Mouse (Mus musculus) MEL (cell line): ENCODE data around the gene Dock10. TPM values are rescaled to one million over a fixed set of nuclear protein-coding genes. Genes with fewer than 3 reads are reported as not detected.

ENCODE experiments used
- DNase-seq: peaks from one replicate; pipeline ENCODE4 v3.0.0; 2011; ENCODE audit warnings: low read depth, low spot score
- H3K27ac ChIP-seq: 2 replicates; pipeline ENCODE4 v1.5.1; 2012; ENCODE audit warnings: low read depth, mild to moderate bottlenecking, control low read depth, low read length, moderate library complexity; ENCODE audit not compliant: control insufficient read depth
- H3K27me3 ChIP-seq, 2 experiments: fragments of 150-350 bp in 1 of 2; sonication (generic) in 1 of 2; 2 replicates each; pipeline ENCODE4 v1.6.1; 2012; ENCODE audit warnings: low read length in 2 of 2, mild to moderate bottlenecking in 2 of 2, improper control_type of control experiment in 1 of 2, moderate library complexity in 1 of 2; ENCODE audit not compliant: insufficient read depth in 2 of 2, control insufficient read depth in 1 of 2
- H3K36me3 ChIP-seq, 2 experiments: 2 replicates each; pipeline ENCODE4 v1.6.1; 2012 to 2014; ENCODE audit warnings: low read length in 2 of 2, improper control_type of control experiment in 1 of 2, inconsistent platforms in 1 of 2, mild to moderate bottlenecking in 1 of 2; ENCODE audit not compliant: insufficient read depth in 2 of 2, control insufficient read depth in 1 of 2
- H3K4me1 ChIP-seq, 2 experiments: fragments of 150-350 bp in 1 of 2; sonication (generic) in 1 of 2; 2 replicates each; pipeline ENCODE4 v1.6.1; 2012; ENCODE audit warnings: low read length in 2 of 2, improper control_type of control experiment in 1 of 2, mild to moderate bottlenecking in 1 of 2; ENCODE audit not compliant: insufficient read depth in 2 of 2, control insufficient read depth in 1 of 2
- H3K4me3 ChIP-seq, 2 experiments: fragments of 150-350 bp in 1 of 2; sonication (generic) in 1 of 2; 2 replicates each; pipeline ENCODE4 v1.5.1; 2012; ENCODE audit warnings: low read depth in 2 of 2, low read length in 2 of 2, mild to moderate bottlenecking in 2 of 2, moderate library complexity in 2 of 2, control low read depth in 1 of 2, improper control_type of control experiment in 1 of 2; ENCODE audit not compliant: control insufficient read depth in 1 of 2, insufficient read depth in 1 of 2
- H3K79me2 ChIP-seq: 2 replicates; pipeline ENCODE4 v1.6.1; 2012; ENCODE audit warnings: mild to moderate bottlenecking, low read length, moderate library complexity; ENCODE audit not compliant: control insufficient read depth, poor library complexity, insufficient read depth
- H3K9ac ChIP-seq: 2 replicates; pipeline ENCODE4 v1.6.1; 2012; ENCODE audit warnings: low read depth, mild to moderate bottlenecking, control low read depth, low read length, moderate library complexity; ENCODE audit not compliant: control insufficient read depth, poor library complexity, severe bottlenecking
- H3K9me3 ChIP-seq: fragments of 150-350 bp; sonication (generic); replicated peaks from 2 replicates; pipeline ENCODE4 v1.6.1; 2012; ENCODE audit warnings: mild to moderate bottlenecking, low read length, improper control_type of control experiment, moderate library complexity; ENCODE audit not compliant: insufficient read depth
- CTCF ChIP-seq, 3 experiments: IDR thresholded peaks in 2 of 3; conservative IDR thresholded peaks in 1 of 3; 2 replicates each; pipeline ENCODE4 v1.5.1; 2011 to 2012; ENCODE audit warnings: low read length in 3 of 3, low read depth in 2 of 3, mild to moderate bottlenecking in 2 of 3, improper control_type of control experiment in 1 of 3, inconsistent platforms in 1 of 3, mixed read lengths in 1 of 3, moderate library complexity in 1 of 3; ENCODE audit not compliant: control insufficient read depth in 1 of 3, insufficient read depth in 1 of 3, poor library complexity in 1 of 3, severe bottlenecking in 1 of 3
- GABPA ChIP-seq: IDR thresholded peaks from 2 replicates; pipeline ENCODE4 v1.6.1; 2012; ENCODE audit warnings: low read depth, mild to moderate bottlenecking, inconsistent platforms, low read length, improper control_type of control experiment, moderate library complexity
- JUND ChIP-seq: IDR thresholded peaks from 2 replicates; pipeline ENCODE4 v1.6.1; 2011; ENCODE audit warnings: low read depth, mild to moderate bottlenecking, improper control_type of control experiment, low read length
- MEF2A ChIP-seq: IDR thresholded peaks from 2 replicates; pipeline ENCODE4 v1.6.1; 2014; ENCODE audit warnings: low read depth, mild to moderate bottlenecking, inconsistent platforms, low read length, improper control_type of control experiment; ENCODE audit not compliant: poor library complexity, insufficient replicate concordance, severe bottlenecking; ENCODE audit errors: extremely low read depth
- MYC ChIP-seq: IDR thresholded peaks from 2 replicates; pipeline ENCODE4 v1.6.1; 2011; ENCODE audit warnings: low read depth, mild to moderate bottlenecking, low read length, improper control_type of control experiment, moderate library complexity
- NRF1 ChIP-seq: IDR thresholded peaks from 2 replicates; pipeline ENCODE4 v1.6.1; 2014; ENCODE audit warnings: low read depth, mild to moderate bottlenecking, inconsistent platforms, low read length, improper control_type of control experiment, moderate library complexity; ENCODE audit not compliant: poor library complexity, insufficient read depth, severe bottlenecking
- POLR2AphosphoS2 ChIP-seq: IDR thresholded peaks from 2 replicates; pipeline ENCODE4 v1.6.1; 2011; ENCODE audit warnings: low read length, improper control_type of control experiment
- POLR2AphosphoS5 ChIP-seq: IDR thresholded peaks from 2 replicates; pipeline ENCODE4 v1.6.1; 2012; ENCODE audit warnings: low read depth, borderline replicate concordance, mild to moderate bottlenecking, inconsistent platforms, low read length, moderate library complexity, mixed read lengths
- RAD21 ChIP-seq: IDR thresholded peaks from 2 replicates; pipeline ENCODE4 v1.6.1; 2011; ENCODE audit warnings: mild to moderate bottlenecking, low read depth, low read length, improper control_type of control experiment
- SMC3 ChIP-seq: IDR thresholded peaks from 2 replicates; pipeline ENCODE4 v1.6.1; 2011; ENCODE audit warnings: low read depth, low read length, improper control_type of control experiment
- TAL1 ChIP-seq: IDR thresholded peaks from 2 replicates; pipeline ENCODE4 v1.6.1; 2012; ENCODE audit warnings: mild to moderate bottlenecking, inconsistent platforms, low read length, moderate library complexity, mixed read lengths
- UBTF ChIP-seq: IDR thresholded peaks from 2 replicates; pipeline ENCODE4 v1.6.1; 2012; ENCODE audit warnings: low read depth, mild to moderate bottlenecking, inconsistent platforms, low read length, improper control_type of control experiment, moderate library complexity, borderline replicate concordance; ENCODE audit not compliant: insufficient read depth
- USF2 ChIP-seq, 2 experiments: IDR thresholded peaks; 2 replicates each; pipeline ENCODE4 v1.6.1; 2011 to 2012; ENCODE audit warnings: improper control_type of control experiment in 2 of 2, low read length in 2 of 2, borderline replicate concordance in 1 of 2, inconsistent platforms in 1 of 2, low read depth in 1 of 2, mild to moderate bottlenecking in 1 of 2; ENCODE audit not compliant: insufficient read depth in 1 of 2
- ZC3H11A ChIP-seq: IDR thresholded peaks from 2 replicates; pipeline ENCODE4 v1.6.1; 2012; ENCODE audit warnings: low read depth, mild to moderate bottlenecking, inconsistent platforms, low read length, improper control_type of control experiment
- ZKSCAN1 ChIP-seq: IDR thresholded peaks from 2 replicates; pipeline ENCODE4 v1.6.1; 2012; ENCODE audit warnings: low read depth, mild to moderate bottlenecking, inconsistent platforms, low read length, improper control_type of control experiment, moderate library complexity
- ZNF384 ChIP-seq: IDR thresholded peaks from 2 replicates; pipeline ENCODE4 v1.6.1; 2012; ENCODE audit warnings: low read depth, mild to moderate bottlenecking, inconsistent platforms, low read length, improper control_type of control experiment
- polyA plus RNA-seq, 2 experiments: library from polyadenylated mRNA; stranded (reverse) in 1 of 2; unstranded in 1 of 2; fragments of >175 nt in 1 of 2; fragments of >200 nt in 1 of 2; gene quantifications; 2 replicates each; pipeline versions ENCODE4 v1.2.1 to v1.2.4; 2012; ENCODE audit warnings: low replicate concordance in 2 of 2, low read depth in 1 of 2; ENCODE audit not compliant: insufficient read length in 2 of 2, insufficient read depth in 1 of 2, missing spikeins in 1 of 2
- total RNA-seq: library from RNA; depleted of rRNA; stranded (reverse); fragments of 300-350 nt; gene quantifications from 2 replicates; pipeline ENCODE4 v1.2.3, GENCODE M21; 2012

The Dock10 gene
- total and polyA plus RNA-seq, 3 experiments = 11.5 to 74.0 (median 14.3) TPM

GRCm38 (mm10) chr1:80802023-80802422 is 43.7 kb upstream of the Dock10 start:
- Histone ChIP-seq H3K36me3 (no peaks in the 10 kb centered on the region), H3K4me3 (no peak overlapping the region), H3K9ac (no peak overlapping the region), H3K4me1 (no peaks in the 10 kb centered on the region), H3K79me2 (no peaks in the 10 kb centered on the region), H3K9me3 (no peaks in the 10 kb centered on the region), H3K27ac (no peak overlapping the region), H3K27me3 (no peaks in the 10 kb centered on the region)
- no peak for DNase-seq
- TF ChIP-seq MEF2A (no peak), MYC (no peak), USF2 (IDR thresholded peaks at IDR 0.05; ENCODE audit: borderline replicate concordance in 1 of 2, insufficient read depth in 1 of 2, low read depth in 1 of 2, low read length in 2 of 2) (no peak), ZC3H11A (no peak), ZKSCAN1 (no peak), JUND (no peak), GABPA (no peak), SMC3 (no peak), POLR2AphosphoS5 (no peak), ZNF384 (no peak), UBTF (no peak), TAL1 (no peak)

- no peaks in the 10 kb centered on the region for H3K79me2 ChIP-seq
- no peaks in the 10 kb centered on the region for H3K9me3 ChIP-seq
- no peaks in the 10 kb centered on the region for H3K36me3 ChIP-seq
- H3K27ac ChIP-seq = no peak overlapping the region
- no peak overlapping the region for H3K9ac ChIP-seq
- no peak for TF ChIP-seq CTCF (IDR thresholded peaks at IDR 0.05 in 2 of 3, conservative IDR thresholded peaks at IDR 0.05 in 1 of 3; ENCODE audit: control insufficient read depth in 1 of 3, insufficient read depth in 1 of 3, low read depth in 2 of 3, low read length in 3 of 3, poor library complexity in 1 of 3, severe bottlenecking in 1 of 3)
- no peak for TF ChIP-seq POLR2AphosphoS2
- TF ChIP-seq ZKSCAN1 = no peak
- no peak for TF ChIP-seq RAD21
- no peak for TF ChIP-seq ZC3H11A
- TF ChIP-seq NRF1 = no peak
- no peak for DNase-seq
- H3K4me3 ChIP-seq = no peak overlapping the region
- H3K27me3 ChIP-seq = no peaks in the 10 kb centered on the region
- H3K4me1 ChIP-seq = no peaks in the 10 kb centered on the region
These were observed 26.9 kb upstream of the Dock10 start for GRCm38 (mm10) chr1:80785066-80785779.
